Mouse (Mus musculus): Measurements from ENCODE around the gene Gm17359.

Gm17359 gene

DNA sequence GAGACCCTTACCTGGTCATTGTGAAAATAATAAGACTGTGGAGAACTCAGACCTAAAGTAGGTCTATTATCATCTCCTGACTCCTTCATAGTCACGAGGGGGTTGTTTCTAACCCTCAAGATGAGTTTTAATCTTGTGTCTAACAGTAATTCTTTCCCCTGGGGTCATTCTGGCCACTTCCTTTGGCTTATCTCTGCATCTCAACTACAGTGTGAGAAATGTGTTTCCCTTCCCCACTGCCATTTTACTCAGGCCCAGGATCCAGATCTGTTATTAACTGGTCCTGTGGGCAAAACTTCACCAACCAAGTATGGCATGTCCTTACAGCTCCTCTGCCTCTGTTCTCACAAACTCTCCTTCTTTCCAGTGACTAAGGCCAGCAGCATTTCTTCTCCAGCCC is 12.8 kb downstream of the Gm17359 start:
- DNase-seq (ENCODE audit: extremely low read depth, low read depth), result no peak

DNA sequence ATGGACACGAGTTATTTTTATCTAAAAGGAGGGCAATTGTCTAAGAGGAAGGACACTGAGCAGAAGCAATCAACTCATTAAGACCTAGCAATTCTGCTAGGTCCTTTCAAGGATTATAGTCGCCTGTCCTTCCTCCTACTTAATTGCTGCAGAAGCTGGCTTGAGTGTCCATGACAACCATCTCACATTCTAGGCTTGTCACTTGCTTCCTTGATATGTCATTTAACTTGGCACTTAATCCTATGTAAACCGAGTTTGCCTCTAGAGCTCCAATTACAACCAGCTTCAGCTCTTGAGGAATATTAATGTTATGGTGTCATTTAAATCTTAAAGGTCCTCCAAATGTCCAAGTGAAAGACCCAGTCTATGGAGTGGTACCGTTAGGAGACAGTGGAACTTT is 22.3 kb downstream of the Gm17359 start:
- no peak for DNase-seq (ENCODE audit: extremely low read depth, low read depth)

- DNase-seq (ENCODE audit: extremely low read depth, low read depth), result no peak
These were observed 24.0 kb downstream of the Gm17359 start for GRCm38 (mm10) chr3:79360317-79361101.

DNA sequence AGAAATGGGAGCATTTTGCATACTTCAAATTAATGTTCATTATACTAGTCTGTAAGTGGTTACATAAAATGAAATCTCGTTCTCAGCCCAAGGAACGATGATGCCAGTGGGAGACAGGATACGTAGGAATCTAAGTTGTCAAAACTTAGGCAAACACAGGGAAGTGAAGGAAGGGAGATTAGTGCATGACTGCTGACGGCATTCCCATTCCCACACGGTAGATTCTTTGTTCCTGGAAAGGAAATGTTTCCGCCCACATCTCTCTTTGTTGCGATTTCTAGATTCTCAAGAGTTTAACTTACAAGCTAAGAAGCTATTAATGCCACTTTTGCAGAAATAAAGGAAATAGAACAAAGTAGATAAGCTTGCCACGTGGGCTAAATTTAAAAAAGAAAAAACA is 29.6 kb downstream of the Gm17359 start:
- no peak for DNase-seq (ENCODE audit: extremely low read depth, low read depth)

- DNase-seq (ENCODE audit: extremely low read depth, low read depth), result no peak
These were observed 31.8 kb downstream of the Gm17359 start for GRCm38 (mm10) chr3:79368306-79368705.

GRCm38 (mm10) chr3:79370385-79370929 is 34.0 kb downstream of the Gm17359 start:
- DNase-seq (ENCODE audit: extremely low read depth, low read depth), result no peak

- no peak for DNase-seq (ENCODE audit: extremely low read depth, low read depth)
These were observed 35.2 kb downstream of the Gm17359 start for GRCm38 (mm10) chr3:79371506-79372195.

DNA sequence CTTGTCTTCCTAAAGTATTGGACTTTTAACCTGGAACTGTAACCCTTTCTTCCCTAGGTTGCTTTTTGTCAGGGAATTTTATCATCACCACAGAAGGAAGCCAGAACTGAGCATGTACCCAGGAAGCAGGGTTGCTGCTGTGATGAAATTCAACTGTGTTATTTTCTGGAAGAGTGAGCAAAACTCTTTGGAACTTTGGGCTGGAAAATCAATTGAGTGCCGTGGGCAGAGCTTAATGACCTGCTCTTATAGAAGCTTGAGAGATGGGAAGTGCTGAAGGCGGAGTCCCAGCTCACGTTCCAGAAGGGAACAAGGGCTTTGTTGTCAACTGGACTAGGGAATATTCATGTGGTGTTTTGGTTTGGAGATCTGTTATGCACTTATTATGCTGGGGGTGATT is 37.5 kb downstream of the Gm17359 start:
- DNase-seq (ENCODE audit: extremely low read depth, low read depth), result no peak

- no peak for DNase-seq (ENCODE audit: extremely low read depth, low read depth)
These were observed 41.6 kb downstream of the Gm17359 start for GRCm38 (mm10) chr3:79378086-79378485.

GRCm38 (mm10) chr3:79379255-79379836 is 42.9 kb downstream of the Gm17359 start:
- DNase-seq (ENCODE audit: extremely low read depth, low read depth), result no peak

DNA sequence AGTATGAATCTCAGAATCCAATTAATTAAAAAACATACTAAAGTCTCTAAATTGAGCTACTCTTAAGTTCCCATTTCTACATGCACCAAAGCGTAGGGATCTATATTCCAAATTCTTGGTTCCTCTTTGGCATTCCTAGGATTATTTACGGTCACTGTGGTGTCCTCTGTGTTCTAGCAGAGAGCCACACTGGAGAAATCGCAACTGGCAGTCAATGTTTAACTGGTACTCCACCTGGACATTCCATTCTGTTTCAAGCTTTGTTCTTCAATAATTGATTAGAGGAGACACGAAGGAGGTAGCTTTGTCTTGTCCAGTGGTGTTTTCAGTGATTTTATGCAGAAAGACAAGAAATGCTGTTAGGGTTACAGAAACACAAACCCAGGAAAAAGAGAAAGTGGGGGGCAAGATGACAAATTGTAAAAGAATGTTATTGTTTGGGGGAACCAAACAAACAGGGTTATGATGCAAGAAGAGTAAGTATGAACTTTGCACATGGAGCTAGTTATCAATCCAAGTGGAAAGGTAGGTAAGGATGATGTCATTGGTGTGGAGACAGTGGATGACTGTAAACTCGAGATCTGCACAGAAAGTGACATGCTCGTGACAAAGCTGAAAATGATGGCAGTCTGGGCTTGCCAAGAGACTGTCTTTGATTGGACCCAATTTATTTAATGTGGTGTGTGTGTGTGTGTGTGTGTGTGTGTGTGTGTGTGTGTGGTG is 43.6 kb downstream of the Gm17359 start:
- DNase-seq (ENCODE audit: extremely low read depth, low read depth), result no peak

- DNase-seq (ENCODE audit: extremely low read depth, low read depth), result no peak
These were observed 44.9 kb downstream of the Gm17359 start for GRCm38 (mm10) chr3:79381398-79381797.

DNA sequence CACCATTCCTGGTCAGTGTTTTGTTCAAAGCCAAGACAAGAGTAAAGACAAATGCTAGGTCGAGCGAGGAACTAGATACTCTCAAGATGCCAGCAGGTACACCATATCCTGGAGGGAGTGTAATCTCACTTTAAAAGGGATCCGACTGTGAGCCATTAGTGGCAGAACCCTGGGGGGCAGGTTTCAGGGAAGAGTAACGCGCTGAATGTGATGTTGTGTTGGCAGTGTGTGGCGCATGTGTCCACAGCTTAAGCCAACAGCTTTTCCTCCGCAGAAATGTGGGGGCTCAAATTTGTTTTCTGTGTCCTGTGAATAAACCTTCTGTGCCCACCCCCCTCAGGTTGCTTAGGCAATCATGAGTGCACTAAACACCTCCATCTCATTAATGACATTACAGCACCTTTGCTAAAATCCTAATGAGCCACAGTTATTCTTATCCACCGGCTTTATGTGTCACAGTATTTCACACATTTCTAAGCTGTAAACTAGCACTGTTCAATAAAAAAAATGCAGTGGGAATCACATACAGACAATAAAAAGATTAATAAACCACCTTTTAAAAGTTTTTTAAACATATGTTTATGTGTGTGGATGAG is 49.1 kb downstream of the Gm17359 start:
- no peak for DNase-seq (ENCODE audit: extremely low read depth, low read depth)

GRCm38 (mm10) chr3:79389081-79389480 is 52.6 kb downstream of the Gm17359 start:
- DNase-seq (ENCODE audit: extremely low read depth, low read depth), result no peak

- DNase-seq (ENCODE audit: extremely low read depth, low read depth), result no peak
These were observed 64.1 kb downstream of the Gm17359 start for GRCm38 (mm10) chr3:79400552-79400951.

GRCm38 (mm10) chr3:79402056-79402455 is 65.6 kb downstream of the Gm17359 start:
- DNase-seq (ENCODE audit: extremely low read depth, low read depth), result no peak

DNA sequence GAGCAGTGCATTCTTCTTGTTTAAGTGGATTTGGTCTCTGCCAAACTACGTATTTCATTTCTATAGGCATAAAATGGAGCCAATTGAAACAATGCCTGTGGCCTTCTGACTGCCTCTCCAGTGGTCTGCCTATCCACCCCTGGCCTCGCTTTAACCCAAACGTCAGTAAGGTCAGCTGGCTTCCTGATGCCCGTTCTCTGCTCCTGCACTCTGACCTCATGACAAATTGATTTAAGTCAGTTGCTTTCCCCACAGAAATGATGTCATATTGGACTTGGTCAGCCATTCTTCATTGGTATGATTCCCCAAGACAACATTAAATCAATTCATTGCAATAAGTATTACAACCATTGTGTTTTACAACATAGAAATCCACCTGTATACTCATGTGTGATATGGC is 72.1 kb downstream of the Gm17359 start:
- DNase-seq (ENCODE audit: extremely low read depth, low read depth), result no peak

- no peak for DNase-seq (ENCODE audit: extremely low read depth, low read depth)
These were observed 73.6 kb downstream of the Gm17359 start for GRCm38 (mm10) chr3:79409927-79410628.

GRCm38 (mm10) chr3:79410629-79410995 is 74.2 kb downstream of the Gm17359 start:
- no peak for DNase-seq (ENCODE audit: extremely low read depth, low read depth)

DNA sequence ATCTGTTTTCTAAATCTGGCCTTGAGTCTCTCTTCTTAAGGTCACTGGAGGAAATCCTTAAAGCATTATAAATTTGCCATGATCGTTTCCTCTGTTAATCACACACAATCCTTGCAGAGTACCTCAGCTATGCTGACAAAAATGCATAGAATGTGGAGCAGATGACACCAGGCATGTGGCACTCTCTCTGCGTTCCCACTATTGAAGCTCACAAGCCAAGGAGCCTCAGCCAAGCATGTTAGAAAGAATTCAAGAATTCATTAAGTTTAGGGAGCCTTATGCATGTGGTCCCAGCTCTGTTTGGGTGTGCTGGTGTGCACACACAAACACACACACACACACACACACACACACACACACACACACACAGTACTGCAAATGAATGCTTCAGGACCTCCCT is 75.2 kb downstream of the Gm17359 start:
- DNase-seq (ENCODE audit: extremely low read depth, low read depth), result no peak

GRCm38 (mm10) chr3:79413492-79413891 is 77.0 kb downstream of the Gm17359 start:
- DNase-seq (ENCODE audit: extremely low read depth, low read depth), result no peak
